Mouse (Mus musculus) liver, embryonic 14.5 days (tissue): ENCODE data around the gene Trpd52l3.

Experiments
- CTCF ChIP-seq: IDR thresholded peaks from 2 replicates; pipeline ENCODE4 v1.5.1; 2016; ENCODE audit warnings: antibody characterized with exemption, low read depth, control low read depth
- EP300 ChIP-seq: IDR thresholded peaks from 2 replicates; pipeline ENCODE4 v1.6.1; 2016; ENCODE audit warnings: antibody characterized with exemption, low read depth

DNA sequence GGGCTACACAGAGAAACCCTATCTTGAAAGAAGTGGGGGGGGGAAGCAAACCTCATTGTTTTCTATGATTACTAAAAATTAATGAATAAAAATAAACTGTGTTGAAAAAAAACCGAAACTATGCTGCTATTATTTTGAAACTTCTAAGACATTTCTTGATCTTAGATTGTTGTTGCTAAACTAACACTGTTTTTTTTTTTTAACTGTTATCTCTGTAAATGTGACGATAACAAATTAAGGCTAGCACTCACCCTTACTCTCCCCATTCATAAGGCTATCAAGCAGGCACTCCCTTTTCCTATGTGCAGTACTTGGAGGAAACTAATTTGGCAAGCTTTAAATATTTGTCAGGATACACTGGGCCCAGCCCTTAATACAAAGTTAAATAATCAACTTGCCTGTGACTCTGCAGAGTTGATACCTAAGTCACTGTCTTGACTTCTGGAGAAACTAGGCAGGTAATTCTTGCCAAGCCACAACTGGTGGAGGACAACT lies 39.9 kb upstream of the Trpd52l3 start:
- no peak for TF ChIP-seq CTCF
- TF ChIP-seq EP300: no peak
